Mouse (Mus musculus) heart, embryonic 11.5 days (tissue): Measurements from ENCODE around the gene Prkca. TPM values are rescaled to one million over a fixed set of nuclear protein-coding genes. Genes with fewer than 3 reads are reported as not detected.

ENCODE experiments used
- ATAC-seq: fragments of 200-750 bp; cut with Nextera tagmentation; replicated peaks from 2 replicates; pipeline ENCODE4 v1.8.0; 2017; ENCODE audit warnings: moderate library complexity; ENCODE audit not compliant: insufficient number of reproducible peaks, low FRiP score, low TSS enrichment
- H3K27ac ChIP-seq: fragments of 300-500 bp; sonication (generic); 2 replicates; pipeline ENCODE4 v1.5.1; 2014; ENCODE audit warnings: mild to moderate bottlenecking, low read depth, low read length
- H3K27me3 ChIP-seq: fragments of 300-500 bp; sonication (generic); 2 replicates; pipeline ENCODE4 v1.6.1; 2014; ENCODE audit warnings: mild to moderate bottlenecking, low read length, mixed read lengths; ENCODE audit not compliant: control insufficient read depth, insufficient read depth
- H3K36me3 ChIP-seq: fragments of 300-500 bp; sonication (generic); 2 replicates; pipeline ENCODE4 v1.6.1; 2014; ENCODE audit warnings: mild to moderate bottlenecking, low read length, moderate library complexity, mixed read lengths; ENCODE audit not compliant: control insufficient read depth, insufficient read depth
- H3K4me1 ChIP-seq: fragments of 300-500 bp; sonication (generic); 2 replicates; pipeline ENCODE4 v1.6.1; 2014; ENCODE audit warnings: low read length; ENCODE audit not compliant: control insufficient read depth, insufficient read depth
- H3K4me2 ChIP-seq: fragments of 300-500 bp; sonication (generic); 2 replicates; pipeline ENCODE4 v1.6.1; 2014; ENCODE audit warnings: mild to moderate bottlenecking, moderate library complexity
- H3K4me3 ChIP-seq: fragments of 300-500 bp; sonication (generic); 2 replicates; pipeline ENCODE4 v1.5.1; 2014; ENCODE audit warnings: low read depth, low read length
- H3K9ac ChIP-seq: fragments of 300-500 bp; sonication (generic); 2 replicates; pipeline ENCODE4 v1.6.1; 2014; ENCODE audit warnings: mild to moderate bottlenecking, low read depth, low read length, moderate library complexity
- H3K9me3 ChIP-seq: fragments of 300-500 bp; sonication (generic); replicated peaks from 2 replicates; pipeline ENCODE4 v1.6.1; 2016; ENCODE audit warnings: low read length; ENCODE audit not compliant: control insufficient read depth
- WGBS: fragments of 180-500 bp; shearing (Covaris S2); extraction: QIAGEN DNeasy Blood & Tissue Kit; methylation state at CpG from one replicate; pipeline ENCODE4 v1.1.7; 2014; ENCODE audit not compliant: insufficient replicate concordance; 5-methylcytosine and 5-hydroxymethylcytosine counted together
- polyA plus RNA-seq: library from polyadenylated mRNA; unstranded; fragments of >200 nt; fragmentation: Nextera tagmentation; extraction: Ambion mirVana; gene quantifications from 2 replicates; pipeline ENCODE4 v1.2.1, GENCODE M21; 2014

Prkca gene
- polyA plus RNA-seq, 1 experiment from 2014 or later, result 16.9 TPM

DNA sequence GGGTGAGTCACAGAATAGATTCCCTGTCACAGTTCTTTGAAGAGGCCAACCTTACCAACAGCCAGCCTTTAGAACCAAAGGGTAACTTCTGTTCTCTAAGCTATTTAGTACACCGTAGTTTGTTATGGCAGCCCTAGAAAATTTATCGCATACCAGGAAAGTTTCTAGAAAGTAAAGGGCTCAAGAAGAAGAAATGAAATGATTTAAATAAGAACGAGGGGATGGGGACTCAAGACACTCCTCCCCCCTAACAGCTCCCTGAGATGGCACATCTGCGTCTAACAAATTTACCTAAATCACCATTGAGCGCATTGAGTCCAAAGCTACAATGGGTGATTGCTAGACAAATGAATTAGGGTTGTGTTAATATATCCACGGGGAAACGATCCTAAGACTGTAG, 140.9 kb downstream of the Prkca start:
- Histone ChIP-seq H3K36me3 (no peaks in the 10 kb centered on the region), H3K9me3 (no peaks in the 10 kb centered on the region), H3K4me2 (no peak overlapping the region), H3K4me3 (no peak overlapping the region), H3K27ac (no peak overlapping the region), H3K4me1 (peaks cover 18% of the 10 kb centered on the region), H3K9ac (no peak overlapping the region), H3K27me3 (no peaks in the 10 kb centered on the region)
- ATAC-seq, result no peak
- 92% methylated on average over 7 of the region's 7 CpGs for WGBS

DNA sequence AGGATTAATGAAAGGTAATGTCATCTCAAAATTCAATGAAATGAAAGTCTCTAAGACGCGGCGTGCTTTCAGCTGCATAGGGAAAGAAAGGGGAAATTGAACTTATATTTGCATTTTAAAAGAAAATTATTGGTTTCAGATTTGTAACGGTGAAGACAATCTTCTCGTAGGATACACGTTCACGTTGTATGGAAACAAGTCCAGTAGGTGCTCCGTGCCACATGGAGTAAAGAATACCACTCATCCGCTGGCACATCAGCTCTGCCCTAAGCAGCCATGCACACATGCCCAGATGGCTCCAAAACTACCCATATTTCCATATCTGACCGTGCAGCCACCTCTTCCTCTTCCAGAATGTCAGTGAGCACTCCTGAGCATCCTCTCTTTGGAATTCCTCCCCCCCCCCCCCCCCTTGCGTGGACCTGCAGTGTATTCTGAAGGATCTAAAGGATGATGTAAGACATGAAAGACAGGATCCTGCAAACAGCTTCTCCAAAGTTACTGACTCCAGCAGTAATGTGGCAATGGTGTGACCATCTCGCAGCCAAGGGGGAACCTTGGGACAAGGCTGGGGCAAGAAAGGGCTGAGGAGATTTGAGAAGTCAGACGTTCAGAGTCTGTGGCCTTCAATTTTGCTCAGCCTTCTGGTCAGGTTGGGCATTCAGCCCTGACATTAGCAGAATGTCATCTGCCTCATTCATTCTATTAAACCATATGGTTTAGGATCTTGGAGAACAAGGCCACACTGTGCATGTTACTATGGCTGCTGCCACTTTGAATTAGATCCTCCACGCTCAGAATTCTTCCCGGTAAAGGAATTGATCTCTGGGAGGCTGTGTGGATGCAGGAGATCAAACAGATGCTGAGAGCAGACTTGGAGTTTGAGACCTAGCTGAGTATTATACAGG, 142.8 kb downstream of the Prkca start:
- no peaks in the 10 kb centered on the region for H3K36me3 ChIP-seq
- WGBS, result 90% methylated on average over 15 of the region's 15 CpGs
- no peaks in the 10 kb centered on the region for H3K9me3 ChIP-seq
- H3K9ac ChIP-seq, result no peak overlapping the region
- no peak for ATAC-seq
- H3K4me3 ChIP-seq, result no peak overlapping the region
- no peak overlapping the region for H3K4me2 ChIP-seq
- H3K27me3 ChIP-seq, result no peaks in the 10 kb centered on the region
- no peak overlapping the region for H3K27ac ChIP-seq
- H3K4me1 ChIP-seq, result peaks cover 23% of the 10 kb centered on the region

DNA sequence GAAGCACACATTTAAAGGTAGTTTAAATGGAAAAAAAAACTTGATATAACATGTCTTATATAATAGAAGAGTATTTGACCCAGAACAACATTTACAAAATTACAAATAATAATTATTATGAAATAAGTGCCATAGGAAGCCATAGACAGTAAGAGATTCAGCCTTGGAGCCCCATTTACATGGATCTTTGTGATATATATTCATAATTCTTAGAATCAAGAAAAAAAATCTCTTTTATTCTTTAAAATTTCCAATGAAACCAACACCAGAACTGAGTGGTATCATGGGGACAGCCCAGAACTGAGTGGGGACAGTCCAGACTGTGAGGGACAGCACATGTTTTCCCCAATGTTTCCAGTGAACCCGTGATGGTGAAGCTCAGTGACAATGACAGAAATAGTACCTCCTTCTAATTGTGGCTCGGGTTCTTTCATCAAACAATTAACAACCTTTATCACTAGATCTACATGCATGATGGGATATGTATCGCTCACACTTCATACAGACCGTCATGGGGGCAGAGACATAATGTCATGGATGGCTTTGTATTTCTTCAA, 144.2 kb downstream of the Prkca start:
- Histone ChIP-seq H3K27ac (no peak overlapping the region), H3K4me3 (no peak overlapping the region), H3K27me3 (no peaks in the 10 kb centered on the region), H3K36me3 (no peaks in the 10 kb centered on the region), H3K9ac (no peak overlapping the region), H3K4me1 (peaks cover 23% of the 10 kb centered on the region), H3K4me2 (no peak overlapping the region), H3K9me3 (no peaks in the 10 kb centered on the region)
- no peak for ATAC-seq
- WGBS, result 85% methylated on average over 4 of the region's 4 CpGs

DNA sequence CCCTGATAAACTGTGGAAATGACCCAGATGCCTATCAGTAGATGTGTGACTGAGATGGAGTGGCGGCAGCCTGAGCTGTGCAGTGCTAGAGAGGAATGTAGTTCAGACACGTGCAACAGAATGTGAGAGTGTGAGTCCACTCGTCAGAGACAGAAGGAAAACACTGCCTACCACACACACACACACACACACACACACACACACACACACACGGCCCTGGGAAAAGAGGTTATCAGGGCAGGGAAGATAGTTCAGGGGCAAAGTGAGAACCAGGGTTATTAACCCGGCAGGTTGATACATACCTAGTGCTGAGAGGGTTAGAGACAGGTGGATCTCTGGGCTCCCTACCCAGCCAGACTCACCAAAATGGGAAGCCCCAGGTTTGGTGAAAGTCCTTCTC, 145.1 kb downstream of the Prkca start:
- Histone ChIP-seq H3K36me3 (no peaks in the 10 kb centered on the region), H3K27me3 (no peaks in the 10 kb centered on the region), H3K4me1 (peaks cover 18% of the 10 kb centered on the region), H3K9ac (no peak overlapping the region), H3K4me2 (no peak overlapping the region), H3K27ac (no peak overlapping the region), H3K4me3 (no peak overlapping the region), H3K9me3 (no peaks in the 10 kb centered on the region)
- 40% methylated on average over 5 of the region's 5 CpGs for WGBS
- ATAC-seq, result no peak

DNA sequence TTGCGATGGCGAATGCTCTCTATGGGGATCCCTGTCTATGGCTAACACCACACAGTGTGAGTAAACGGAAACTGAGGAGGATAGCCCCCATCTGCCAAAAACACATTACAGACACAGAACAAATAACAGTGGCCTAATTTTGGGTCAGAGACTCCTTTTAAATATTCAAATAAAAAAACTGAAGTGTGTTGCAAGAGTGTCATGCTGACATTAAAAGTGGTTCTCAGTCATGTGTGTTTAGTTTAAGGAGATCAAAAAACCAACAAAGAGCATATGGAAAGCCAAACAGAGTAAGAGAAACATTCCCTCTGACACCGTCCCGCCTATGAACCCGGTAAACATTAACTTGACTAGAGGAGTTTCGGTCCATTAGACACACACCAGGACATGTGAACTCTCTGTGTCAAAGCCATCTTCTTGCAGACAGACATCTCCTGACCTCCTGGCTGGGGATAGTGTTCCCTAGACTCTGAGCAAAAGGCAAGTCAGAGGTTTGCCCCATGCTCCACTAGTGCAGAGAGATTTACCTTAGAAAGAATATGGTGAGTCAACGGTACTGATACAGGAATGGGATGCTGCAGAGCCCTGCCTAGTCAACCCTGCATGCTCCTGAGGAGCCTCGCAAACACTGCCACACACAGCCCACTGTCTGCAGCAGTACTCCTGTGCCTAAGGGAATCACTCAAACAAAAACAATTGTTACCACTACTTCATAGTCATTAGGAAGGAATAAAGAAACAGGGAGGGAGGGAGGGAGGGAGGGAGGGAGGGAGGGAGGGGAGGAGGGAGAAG, 146.1 kb downstream of the Prkca start:
- Histone ChIP-seq H3K4me1 (peaks cover 18% of the 10 kb centered on the region; the same call in 1 of the 2 replicates), H3K36me3 (no peaks in the 10 kb centered on the region), H3K27ac (no peak overlapping the region), H3K9me3 (no peaks in the 10 kb centered on the region), H3K27me3 (no peaks in the 10 kb centered on the region), H3K9ac (no peak overlapping the region), H3K4me2 (no peak overlapping the region), H3K4me3 (no peak overlapping the region)
- WGBS, result 70% methylated on average over 9 of the region's 9 CpGs
- ATAC-seq, result no peak

DNA sequence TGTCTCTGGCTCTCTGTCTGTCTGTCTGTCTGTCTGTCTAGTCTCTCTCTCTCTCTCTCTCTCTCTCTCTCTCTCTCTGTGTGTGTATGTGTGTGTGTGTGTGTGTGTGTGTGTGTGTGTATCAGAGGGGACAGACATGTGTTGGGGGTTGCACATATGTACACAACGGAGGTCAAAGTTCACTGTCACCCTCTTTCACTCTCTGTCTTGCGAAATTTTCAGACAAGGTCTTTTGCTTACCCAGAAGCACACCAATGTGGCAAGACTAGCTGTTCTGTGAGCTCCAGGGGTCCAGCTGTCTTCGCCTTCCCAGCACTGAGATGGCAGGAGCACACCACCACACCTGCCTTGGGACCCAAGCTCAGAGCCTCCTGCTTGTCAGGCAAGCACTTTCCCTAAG, 146.9 kb downstream of the Prkca start:
- H3K4me2 ChIP-seq, result no peak overlapping the region
- H3K36me3 ChIP-seq, result no peaks in the 10 kb centered on the region
- no peaks in the 10 kb centered on the region for H3K27me3 ChIP-seq
- no peaks in the 10 kb centered on the region for H3K9me3 ChIP-seq
- no peak overlapping the region for H3K9ac ChIP-seq
- peaks cover 18% of the 10 kb centered on the region; the same call in 1 of the 2 replicates for H3K4me1 ChIP-seq
- 78% methylated on average over 3 of the region's 3 CpGs for WGBS
- H3K27ac ChIP-seq, result no peak overlapping the region
- no peak overlapping the region for H3K4me3 ChIP-seq
- no peak for ATAC-seq

DNA sequence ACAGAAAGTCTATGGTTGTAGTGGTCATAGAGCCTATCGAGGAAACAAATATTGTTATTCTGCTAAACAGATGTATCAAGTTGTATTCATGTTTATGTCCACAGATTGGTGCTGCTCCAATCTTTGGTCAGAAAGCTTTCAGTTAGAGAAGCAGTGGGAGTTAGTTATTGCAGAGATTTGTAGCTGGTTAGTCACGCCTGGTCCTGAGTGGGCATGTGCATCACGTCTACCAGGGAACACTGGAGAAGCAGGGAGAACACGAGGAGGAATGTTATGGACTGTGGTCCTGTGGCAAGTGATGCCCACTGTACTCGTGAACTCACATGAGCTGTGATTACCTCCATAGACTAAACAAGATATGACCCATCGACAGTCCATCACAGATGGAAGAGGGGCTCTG, 153.4 kb downstream of the Prkca start:
- H3K9ac ChIP-seq, result no peak overlapping the region
- 80% methylated on average over 6 of the region's 6 CpGs for WGBS
- H3K27me3 ChIP-seq, result no peaks in the 10 kb centered on the region
- no peak overlapping the region for H3K4me3 ChIP-seq
- 0 out of 2 replicates have a peak, but pooled peaks cover 5% of the 10 kb centered on the region for H3K4me1 ChIP-seq
- no peak overlapping the region for H3K4me2 ChIP-seq
- no peaks in the 10 kb centered on the region for H3K9me3 ChIP-seq
- no peak for ATAC-seq
- H3K36me3 ChIP-seq, result no peaks in the 10 kb centered on the region
- no peak overlapping the region for H3K27ac ChIP-seq

DNA sequence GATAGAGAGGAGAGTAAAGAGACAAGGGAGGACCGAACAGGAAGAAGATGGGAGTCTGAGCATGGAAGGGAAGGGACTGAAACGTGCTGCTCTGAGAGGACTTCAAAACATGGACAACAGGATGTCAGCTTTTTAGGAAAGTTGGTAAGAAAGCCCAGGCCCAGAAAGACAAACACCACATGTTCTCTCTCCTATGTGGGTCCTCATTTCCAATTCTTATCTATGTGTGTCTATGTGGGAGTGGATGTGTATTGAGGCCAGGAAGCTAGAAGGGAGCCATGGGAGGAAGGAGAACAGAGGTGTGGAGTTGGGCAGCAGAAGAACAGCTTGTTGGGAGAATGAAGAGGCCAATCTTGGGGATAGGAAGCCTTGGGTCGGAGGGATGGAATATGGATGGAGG, 154.4 kb downstream of the Prkca start:
- H3K9me3 ChIP-seq, result no peaks in the 10 kb centered on the region
- no peak for ATAC-seq
- H3K27me3 ChIP-seq, result no peaks in the 10 kb centered on the region
- no peak overlapping the region for H3K4me3 ChIP-seq
- H3K36me3 ChIP-seq, result no peaks in the 10 kb centered on the region
- H3K9ac ChIP-seq, result no peak overlapping the region
- H3K4me1 ChIP-seq, result 0 out of 2 replicates have a peak, but pooled peaks cover 5% of the 10 kb centered on the region
- H3K4me2 ChIP-seq, result no peak overlapping the region
- no peak overlapping the region for H3K27ac ChIP-seq
- WGBS, result 75% methylated on average over 3 of the region's 3 CpGs
